Mouse (Mus musculus) midbrain, embryonic 14.5 days (tissue): ENCODE results near the gene Cnn2. TPM values are rescaled to one million over a fixed set of nuclear protein-coding genes. Genes with fewer than 3 reads are reported as not detected.

Experiments
- ATAC-seq: fragments of 200-750 bp; cut with Nextera tagmentation; 2 replicates; pipeline ENCODE4 v1.8.0; 2017; ENCODE audit warnings: moderate number of reproducible peaks, moderate library complexity; ENCODE audit not compliant: low FRiP score, low TSS enrichment
- DNase-seq: peaks from one replicate; pipeline ENCODE4 v3.0.0-alpha.2; 2015
- H3K27ac ChIP-seq: fragments of 300-500 bp; sonication (generic); replicated peaks from 2 replicates; pipeline ENCODE4 v1.5.1; 2014; ENCODE audit warnings: mild to moderate bottlenecking, low read depth, low read length, moderate library complexity
- H3K27me3 ChIP-seq: fragments of 300-500 bp; sonication (generic); 2 replicates; pipeline ENCODE4 v1.6.1; 2014; ENCODE audit warnings: low read length, control low read depth, mixed read lengths; ENCODE audit not compliant: control insufficient read depth, insufficient read depth
- H3K36me3 ChIP-seq: fragments of 300-500 bp; sonication (generic); 2 replicates; pipeline ENCODE4 v1.6.1; 2014; ENCODE audit warnings: low read length, control low read depth; ENCODE audit not compliant: control insufficient read depth, insufficient read depth
- H3K4me1 ChIP-seq: fragments of 300-500 bp; sonication (generic); 2 replicates; pipeline ENCODE4 v1.6.1; 2014; ENCODE audit warnings: mild to moderate bottlenecking, antibody characterized with exemption, low read length, control low read depth; ENCODE audit not compliant: control insufficient read depth, insufficient read depth
- H3K4me2 ChIP-seq: fragments of 300-500 bp; sonication (generic); 2 replicates; pipeline ENCODE4 v1.6.1; 2014; ENCODE audit warnings: mild to moderate bottlenecking, low read length, moderate library complexity
- H3K4me3 ChIP-seq: fragments of 300-500 bp; sonication (generic); replicated peaks from 2 replicates; pipeline ENCODE4 v1.5.1; 2014; ENCODE audit warnings: low read depth, low read length
- H3K9ac ChIP-seq: fragments of 300-500 bp; sonication (generic); replicated peaks from 2 replicates; pipeline ENCODE4 v1.6.1; 2014; ENCODE audit warnings: mild to moderate bottlenecking, low read length, moderate library complexity
- H3K9me3 ChIP-seq: fragments of 300-500 bp; sonication (generic); 2 replicates; pipeline ENCODE4 v1.6.1; 2016; ENCODE audit warnings: low read length, control low read depth, mixed read lengths; ENCODE audit not compliant: control insufficient read depth
- WGBS: fragments of 180-500 bp; shearing (Covaris S2); extraction: QIAGEN DNeasy Blood & Tissue Kit; methylation state at CpG from one replicate; pipeline ENCODE4 v1.1.7; 2014; 5-methylcytosine and 5-hydroxymethylcytosine counted together
- polyA plus RNA-seq: library from polyadenylated mRNA; unstranded; fragments of >200 nt; fragmentation: Nextera tagmentation; extraction: Ambion mirVana; gene quantifications from 2 replicates; pipeline ENCODE4 v1.2.1, GENCODE M21; 2014

Cnn2 gene
- polyA plus RNA-seq, 1 experiment from 2014 or later: 35.0 TPM

GRCm38 (mm10) chr10:80015583-80015982 lies 27.2 kb downstream of the Cnn2 start:
- Histone ChIP-seq H3K27ac (no peak overlapping the region), H3K4me1 (0 out of 2 replicates have a peak, but pooled peaks cover 2% of the 10 kb centered on the region), H3K4me3 (no peak overlapping the region), H3K4me2 (no peak overlapping the region), H3K9ac (no peak overlapping the region), H3K9me3 (peaks cover 10% of the 10 kb centered on the region), H3K27me3 (peaks cover 40% of the 10 kb centered on the region), H3K36me3 (peaks cover 9% of the 10 kb centered on the region; the same call in 1 of the 2 replicates)
- ATAC-seq (no peak), DNase-seq (no peak)
- 84% methylated on average over 10 of the region's 10 CpGs for WGBS

- Histone ChIP-seq H3K4me1 (0 out of 2 replicates have a peak, but pooled peaks cover 2% of the 10 kb centered on the region), H3K4me2 (no peak within 1 kb of the TSS), H3K27ac (no peak within 1 kb of the TSS), H3K9ac (no peak within 1 kb of the TSS), H3K36me3 (peaks cover 1% of the 10 kb centered on the region; the same call in 1 of the 2 replicates), H3K4me3 (no peak within 1 kb of the TSS), H3K9me3 (0 out of 2 replicates have a peak, but pooled peaks cover under 1% of the 10 kb centered on the region), H3K27me3 (peaks cover 40% of the 10 kb centered on the region)
- no peak for ATAC-seq
- WGBS: 69% methylated on average over 11 of the region's 11 CpGs
- no peak for DNase-seq
Measured at GRCm38 (mm10) chr10:80016511-80016910, 28.1 kb downstream of the Cnn2 start, which contains the start of gene Arhgap45. TSS of gene Arhgap45 (plus strand) at chr10:80016653.

- no peak for ATAC-seq
- peaks cover 40% of the 10 kb centered on the region for H3K27me3 ChIP-seq
- 89% methylated on average over 10 of the region's 10 CpGs for WGBS
- H3K36me3 ChIP-seq: no peaks in the 10 kb centered on the region
- no peak overlapping the region for H3K4me3 ChIP-seq
- no peak for DNase-seq
- H3K4me2 ChIP-seq: no peak overlapping the region
- H3K9me3 ChIP-seq: no peaks in the 10 kb centered on the region
- H3K4me1 ChIP-seq: 0 out of 2 replicates have a peak, but pooled peaks cover 2% of the 10 kb centered on the region
- H3K9ac ChIP-seq: no peak overlapping the region
- H3K27ac ChIP-seq: no peak overlapping the region
Measured at GRCm38 (mm10) chr10:80016931-80017330, 28.5 kb downstream of the Cnn2 start.

GRCm38 (mm10) chr10:80017361-80017760 lies 29.0 kb downstream of the Cnn2 start:
- 77% methylated on average over 3 of the region's 3 CpGs for WGBS
- 0 out of 2 replicates have a peak, but pooled peaks cover 2% of the 10 kb centered on the region for H3K4me1 ChIP-seq
- ATAC-seq (no peak), DNase-seq (no peak)
- peaks cover 36% of the 10 kb centered on the region for H3K27me3 ChIP-seq
- no peak overlapping the region for H3K9ac ChIP-seq
- no peaks in the 10 kb centered on the region for H3K36me3 ChIP-seq
- H3K9me3 ChIP-seq: no peaks in the 10 kb centered on the region
- H3K4me2 ChIP-seq: no peak overlapping the region
- no peak overlapping the region for H3K27ac ChIP-seq
- H3K4me3 ChIP-seq: no peak overlapping the region

GRCm38 (mm10) chr10:80017771-80018170 lies 29.4 kb downstream of the Cnn2 start:
- no peaks in the 10 kb centered on the region for H3K36me3 ChIP-seq
- no peak overlapping the region for H3K27ac ChIP-seq
- no peak for ATAC-seq
- DNase-seq: no peak
- peaks cover 35% of the 10 kb centered on the region for H3K27me3 ChIP-seq
- 0 out of 2 replicates have a peak, but pooled peaks cover 2% of the 10 kb centered on the region for H3K4me1 ChIP-seq
- H3K9me3 ChIP-seq: no peaks in the 10 kb centered on the region
- no peak overlapping the region for H3K4me3 ChIP-seq
- H3K4me2 ChIP-seq: no peak overlapping the region
- H3K9ac ChIP-seq: no peak overlapping the region
- 83% methylated on average over 14 of the region's 14 CpGs for WGBS

GRCm38 (mm10) chr10:80018739-80019297 lies 30.4 kb downstream of the Cnn2 start:
- DNase-seq: no peak
- Histone ChIP-seq H3K4me2 (no peak overlapping the region), H3K9ac (no peak overlapping the region), H3K9me3 (no peaks in the 10 kb centered on the region), H3K27me3 (peaks cover 25% of the 10 kb centered on the region), H3K36me3 (no peaks in the 10 kb centered on the region), H3K4me1 (0 out of 2 replicates have a peak, but pooled peaks cover 2% of the 10 kb centered on the region), H3K27ac (no peak overlapping the region), H3K4me3 (no peak overlapping the region)
- WGBS: 10% methylated on average over 13 of the region's 15 CpGs
- ATAC-seq: no peak

- Histone ChIP-seq H3K27ac (no peak overlapping the region), H3K4me3 (no peak overlapping the region), H3K4me2 (no peak overlapping the region), H3K9ac (no peak overlapping the region), H3K36me3 (no peaks in the 10 kb centered on the region), H3K4me1 (0 out of 2 replicates have a peak, but pooled peaks cover 2% of the 10 kb centered on the region), H3K27me3 (peaks cover 17% of the 10 kb centered on the region; the same call in 1 of the 2 replicates), H3K9me3 (no peaks in the 10 kb centered on the region)
- no peak for DNase-seq
- WGBS: 5% methylated on average over 20 of the region's 20 CpGs
- ATAC-seq: no peak
Measured at GRCm38 (mm10) chr10:80019471-80020131, 31.2 kb downstream of the Cnn2 start.

- peaks cover 11% of the 10 kb centered on the region; the same call in 1 of the 2 replicates for H3K27me3 ChIP-seq
- H3K4me3 ChIP-seq: no peak overlapping the region
- ATAC-seq: no peak
- no peaks in the 10 kb centered on the region for H3K36me3 ChIP-seq
- no peak for DNase-seq
- H3K9ac ChIP-seq: no peak overlapping the region
- no peak overlapping the region for H3K4me2 ChIP-seq
- H3K4me1 ChIP-seq: 0 out of 2 replicates have a peak, but pooled peaks cover 2% of the 10 kb centered on the region
- WGBS: 24% methylated on average over 11 of the region's 11 CpGs
- H3K9me3 ChIP-seq: no peaks in the 10 kb centered on the region
- no peak overlapping the region for H3K27ac ChIP-seq
Measured at GRCm38 (mm10) chr10:80020191-80020590, 31.8 kb downstream of the Cnn2 start.
